Mouse (Mus musculus): Measurements from ENCODE around the gene Erf.
A peak's percentile ranks its signal among the peaks of the same experiment; 100 is the strongest.
"Not testable (repeated sequence)": the region's sequence is repeated elsewhere in the genome, so short reads cannot be mapped to it uniquely, and the experiment has no call there.

Gene Erf

GRCm38 (mm10) chr7:25266180-25266962 is 15.8 kb upstream of the Erf start:
- peak; percentile 68 for DNase-seq

- DNase-seq = not testable (repeated sequence)
Measured at GRCm38 (mm10) chr7:25265743-25266142, 15.2 kb upstream of the Erf start.

GRCm38 (mm10) chr7:25263968-25264870 is 13.7 kb upstream of the Erf start:
- no peak for DNase-seq

- no peak for DNase-seq
Measured at GRCm38 (mm10) chr7:25261896-25262295, 11.3 kb upstream of the Erf start.

- DNase-seq = peak; percentile 71
Measured at GRCm38 (mm10) chr7:25251822-25252221, 1.3 kb upstream of the Erf start.

- peak; percentile 83 for DNase-seq
Measured at GRCm38 (mm10) chr7:25251071-25251791, 670 bp upstream of the Erf start.

GRCm38 (mm10) chr7:25249314-25250140 is 1.0 kb downstream of the Erf start:
- peak; percentile 69 for DNase-seq

- peak; percentile 73 for DNase-seq
Measured at GRCm38 (mm10) chr7:25248846-25249313, 1.7 kb downstream of the Erf start.

GRCm38 (mm10) chr7:25248018-25248647 is 2.4 kb downstream of the Erf start:
- DNase-seq = peak; percentile 74

- DNase-seq = peak; percentile 45
Measured at GRCm38 (mm10) chr7:25247498-25247897, 3.1 kb downstream of the Erf start.

- DNase-seq = peak; percentile 54
Measured at GRCm38 (mm10) chr7:25246759-25247137, 3.8 kb downstream of the Erf start.

GRCm38 (mm10) chr7:25246079-25246758 is 4.3 kb downstream of the Erf start:
- DNase-seq = peak; percentile 63

GRCm38 (mm10) chr7:25244562-25245369 is 5.8 kb downstream of the Erf start:
- peak; percentile 48 for DNase-seq

- peak; percentile 51 for DNase-seq
Measured at GRCm38 (mm10) chr7:25243361-25243760, 7.2 kb downstream of the Erf start.

- DNase-seq = peak; percentile 75
Measured at GRCm38 (mm10) chr7:25241062-25241461, 9.5 kb downstream of the Erf start.

- DNase-seq = peak; percentile 67
Measured at GRCm38 (mm10) chr7:25240631-25241030, 9.9 kb downstream of the Erf start.

GRCm38 (mm10) chr7:25238829-25239623 is 11.5 kb downstream of the Erf start:
- DNase-seq = peak; percentile 92

- DNase-seq = peak; percentile 98
Measured at GRCm38 (mm10) chr7:25238015-25238706, 12.4 kb downstream of the Erf start.

All from cerebellum, adult 9-10 months (tissue).